Mouse (Mus musculus): ENCODE data around the gene Bcorl1. TPM values are rescaled to one million over a fixed set of nuclear protein-coding genes. Genes with fewer than 3 reads are reported as not detected.

Gene Bcorl1
- polyA plus RNA-seq, 1 experiment: 1.9 TPM

GRCm38 (mm10) chrX:48444677-48445076, 103.5 kb downstream of the Bcorl1 start:
- H3K4me3 ChIP-seq (replicated peaks): no peak overlapping the region
- no peaks in the 10 kb centered on the region for H3K36me3 ChIP-seq (ENCODE audit: control insufficient read depth)
- no peak for TF ChIP-seq TAL1 (IDR thresholded peaks at IDR 0.05; ENCODE audit: low read length)
- no peak for TF ChIP-seq GATA1 (IDR thresholded peaks at IDR 0.05; ENCODE audit: low read length)
- H3K4me1 ChIP-seq (ENCODE audit: control insufficient read depth): peaks cover 4% of the 10 kb centered on the region
- no peaks in the 10 kb centered on the region for H3K9me3 ChIP-seq (ENCODE audit: control insufficient read depth, low read length)
- no peaks in the 10 kb centered on the region; the same call in 1 of the 2 replicates for H3K27me3 ChIP-seq (ENCODE audit: control insufficient read depth)

DNA sequence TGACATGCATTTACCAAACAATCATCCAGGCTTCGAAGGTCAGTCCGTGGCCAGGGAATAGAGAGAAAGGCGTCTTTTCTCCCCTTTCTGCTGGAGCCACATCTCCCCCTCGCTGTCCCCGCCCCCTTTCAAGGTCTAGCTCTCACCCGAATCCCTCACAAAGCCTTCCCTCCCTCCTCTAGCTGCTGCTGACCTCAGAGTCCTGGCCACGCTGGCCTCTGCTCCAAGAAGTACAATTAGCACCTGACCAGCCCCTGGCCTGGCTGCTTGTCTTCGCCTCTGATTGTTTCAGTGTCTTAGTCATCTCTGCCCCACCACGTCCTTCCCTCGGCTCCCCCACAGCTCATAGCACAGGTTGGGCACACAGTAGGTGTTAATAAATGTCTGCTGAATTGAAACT, 108.5 kb downstream of the Bcorl1 start:
- peaks cover 9% of the 10 kb centered on the region for H3K9me3 ChIP-seq (ENCODE audit: control insufficient read depth, low read length)
- H3K36me3 ChIP-seq (ENCODE audit: control insufficient read depth): no peaks in the 10 kb centered on the region
- H3K4me1 ChIP-seq (ENCODE audit: control insufficient read depth): peaks cover 22% of the 10 kb centered on the region
- H3K4me3 ChIP-seq (replicated peaks): no peak overlapping the region
- H3K27me3 ChIP-seq (ENCODE audit: control insufficient read depth): peaks cover 23% of the 10 kb centered on the region
- TF ChIP-seq GATA1 (IDR thresholded peaks at IDR 0.05; ENCODE audit: low read length): no peak
- no peak for TF ChIP-seq TAL1 (IDR thresholded peaks at IDR 0.05; ENCODE audit: low read length)

DNA sequence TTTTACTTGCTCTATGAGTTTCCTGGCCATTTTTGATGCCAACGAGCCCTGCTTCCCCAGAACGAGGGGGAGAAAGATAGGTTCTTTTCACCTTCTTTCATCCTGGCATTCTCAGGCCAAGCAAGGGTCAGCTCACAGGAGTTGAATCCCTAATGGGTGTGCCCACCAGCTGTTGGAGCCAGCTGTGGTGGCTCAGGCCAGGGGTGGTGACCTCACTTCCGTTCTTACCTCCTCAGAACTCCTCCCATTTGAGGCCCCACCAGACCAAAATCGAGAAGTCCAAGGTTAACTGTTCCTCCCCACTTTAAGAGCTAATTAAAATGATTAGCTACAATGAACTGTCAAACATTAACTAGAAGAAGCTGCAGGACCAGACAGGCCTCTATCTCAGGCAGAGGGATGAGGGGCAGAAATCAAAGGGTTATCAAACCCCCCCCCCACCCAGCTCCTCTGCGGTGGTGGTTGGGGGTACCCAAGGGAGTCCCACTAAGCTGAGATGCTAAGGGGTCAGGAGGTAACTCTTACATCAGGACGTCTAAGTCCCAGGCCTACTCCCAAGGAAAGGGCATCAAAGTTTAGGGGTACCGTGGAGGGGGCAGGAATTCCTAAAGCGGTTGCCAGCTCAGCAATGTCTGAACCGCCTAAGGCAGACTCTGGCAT, 111.2 kb downstream of the Bcorl1 start:
- no peaks in the 10 kb centered on the region for H3K36me3 ChIP-seq (ENCODE audit: control insufficient read depth)
- H3K9me3 ChIP-seq (ENCODE audit: control insufficient read depth, low read length): peaks cover 9% of the 10 kb centered on the region
- peaks cover 25% of the 10 kb centered on the region for H3K4me1 ChIP-seq (ENCODE audit: control insufficient read depth)
- peaks cover 35% of the 10 kb centered on the region for H3K27me3 ChIP-seq (ENCODE audit: control insufficient read depth)
- TF ChIP-seq TAL1 (IDR thresholded peaks at IDR 0.05; ENCODE audit: low read length) (no peak), GATA1 (IDR thresholded peaks at IDR 0.05; ENCODE audit: low read length) (no peak)
- peak overlapping the region; percentile 72 for H3K4me3 ChIP-seq (replicated peaks)

DNA sequence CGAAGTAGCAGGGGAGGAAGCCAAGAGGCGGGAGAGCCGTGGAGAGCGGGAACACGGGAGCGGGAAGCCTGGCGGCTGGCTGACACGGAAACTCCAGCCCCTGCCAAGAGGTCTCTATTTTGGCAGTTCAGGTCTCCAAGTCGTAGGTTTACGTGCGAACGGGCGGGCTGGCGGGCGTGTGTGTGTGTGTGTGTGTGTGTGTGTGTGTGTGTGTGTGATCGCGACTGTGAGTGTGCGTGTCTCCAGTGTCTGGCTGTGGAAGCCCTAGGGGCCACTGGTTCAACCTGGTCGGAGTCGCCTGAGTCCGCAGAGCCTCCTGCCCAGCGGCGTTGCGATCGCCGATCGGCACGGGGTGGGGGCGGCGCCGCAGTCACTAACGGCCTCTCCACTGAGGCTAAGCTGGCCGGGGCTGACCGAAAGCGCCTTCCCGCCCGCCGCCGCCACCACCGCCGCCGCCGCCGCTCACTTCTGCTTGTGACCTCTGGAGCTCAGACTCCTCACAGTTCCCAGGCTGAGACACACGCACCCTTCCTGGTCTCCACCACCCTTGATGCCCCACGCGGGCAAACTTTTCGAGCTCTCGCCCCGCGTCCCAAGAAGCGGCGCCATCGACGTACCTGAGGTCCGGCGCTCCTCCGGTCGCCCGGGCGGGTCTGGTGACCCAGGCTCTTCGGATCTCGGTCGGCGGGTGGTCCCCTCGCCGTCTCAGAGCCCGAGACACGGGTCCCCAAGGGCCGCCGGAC, 111.9 kb downstream of the Bcorl1 start:
- Histone ChIP-seq H3K4me3 (replicated peaks) (peak overlapping the region; percentile 72), H3K27me3 (ENCODE audit: control insufficient read depth) (peaks cover 35% of the 10 kb centered on the region), H3K4me1 (ENCODE audit: control insufficient read depth) (peaks cover 25% of the 10 kb centered on the region), H3K9me3 (ENCODE audit: control insufficient read depth, low read length) (peaks cover 9% of the 10 kb centered on the region), H3K36me3 (ENCODE audit: control insufficient read depth) (no peaks in the 10 kb centered on the region)
- no peak for TF ChIP-seq TAL1 (IDR thresholded peaks at IDR 0.05; ENCODE audit: low read length)
- no peak for TF ChIP-seq GATA1 (IDR thresholded peaks at IDR 0.05; ENCODE audit: low read length)

- H3K9me3 ChIP-seq (ENCODE audit: control insufficient read depth, low read length): peaks cover 9% of the 10 kb centered on the region
- H3K4me3 ChIP-seq (replicated peaks): peak overlapping the region; percentile 72
- H3K4me1 ChIP-seq (ENCODE audit: control insufficient read depth): peaks cover 25% of the 10 kb centered on the region
- H3K36me3 ChIP-seq (ENCODE audit: control insufficient read depth): no peaks in the 10 kb centered on the region
- no peak for TF ChIP-seq GATA1 (IDR thresholded peaks at IDR 0.05; ENCODE audit: low read length)
- no peak for TF ChIP-seq TAL1 (IDR thresholded peaks at IDR 0.05; ENCODE audit: low read length)
- H3K27me3 ChIP-seq (ENCODE audit: control insufficient read depth): peaks cover 35% of the 10 kb centered on the region
These were observed 112.8 kb downstream of the Bcorl1 start for GRCm38 (mm10) chrX:48453736-48454494.

DNA sequence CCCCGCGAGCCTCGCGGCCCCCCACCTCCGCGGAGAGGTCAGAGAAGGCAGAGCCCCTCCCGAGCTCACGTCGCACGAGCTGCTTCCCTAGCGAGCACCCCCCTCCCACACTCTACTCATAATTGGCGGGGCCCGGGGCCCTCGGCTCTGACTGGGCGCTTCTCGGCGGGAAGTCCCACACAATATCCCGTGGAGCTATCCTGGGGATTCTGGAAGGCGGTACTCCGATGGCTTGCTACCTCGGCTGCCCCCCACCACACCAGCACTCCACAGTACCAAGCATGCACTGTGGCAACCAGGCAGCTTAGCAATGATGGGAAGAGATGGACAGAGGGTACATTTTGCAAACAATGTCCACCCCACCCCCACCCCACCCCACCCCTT, 113.3 kb downstream of the Bcorl1 start:
- Histone ChIP-seq H3K4me1 (ENCODE audit: control insufficient read depth) (peaks cover 25% of the 10 kb centered on the region), H3K4me3 (replicated peaks) (peak overlapping the region; percentile 72), H3K27me3 (ENCODE audit: control insufficient read depth) (peaks cover 35% of the 10 kb centered on the region), H3K36me3 (ENCODE audit: control insufficient read depth) (no peaks in the 10 kb centered on the region), H3K9me3 (ENCODE audit: control insufficient read depth, low read length) (peaks cover 9% of the 10 kb centered on the region)
- TF ChIP-seq GATA1 (IDR thresholded peaks at IDR 0.05; ENCODE audit: low read length): no peak
- no peak for TF ChIP-seq TAL1 (IDR thresholded peaks at IDR 0.05; ENCODE audit: low read length)

DNA sequence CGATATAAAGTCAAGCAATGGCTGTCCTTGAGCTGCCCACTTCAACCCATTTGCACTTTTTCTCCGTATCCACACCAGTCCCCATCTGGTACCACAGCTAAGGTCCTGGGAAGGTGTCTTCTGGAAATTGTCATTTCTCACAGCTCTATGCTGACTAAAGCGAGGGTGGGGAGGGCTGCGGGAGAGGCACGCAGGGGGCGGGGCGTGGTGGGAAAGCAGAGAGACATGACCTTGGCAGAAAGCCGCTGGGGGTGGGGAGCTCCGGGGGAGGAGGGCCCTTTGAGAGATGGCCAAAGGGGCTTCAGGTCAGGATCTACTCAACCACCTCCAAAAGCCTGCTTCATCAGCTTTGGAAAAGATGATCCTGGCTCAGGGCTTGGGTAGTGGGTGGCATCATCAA, 113.9 kb downstream of the Bcorl1 start:
- peaks cover 35% of the 10 kb centered on the region for H3K27me3 ChIP-seq (ENCODE audit: control insufficient read depth)
- H3K4me1 ChIP-seq (ENCODE audit: control insufficient read depth): peaks cover 25% of the 10 kb centered on the region
- H3K4me3 ChIP-seq (replicated peaks): no peak overlapping the region
- TF ChIP-seq GATA1 (IDR thresholded peaks at IDR 0.05; ENCODE audit: low read length) (no peak), TAL1 (IDR thresholded peaks at IDR 0.05; ENCODE audit: low read length) (no peak)
- H3K9me3 ChIP-seq (ENCODE audit: control insufficient read depth, low read length): peaks cover 9% of the 10 kb centered on the region
- no peaks in the 10 kb centered on the region for H3K36me3 ChIP-seq (ENCODE audit: control insufficient read depth)

- Histone ChIP-seq H3K4me1 (ENCODE audit: control insufficient read depth) (peaks cover 22% of the 10 kb centered on the region), H3K27me3 (ENCODE audit: control insufficient read depth) (peaks cover 35% of the 10 kb centered on the region), H3K36me3 (ENCODE audit: control insufficient read depth) (no peaks in the 10 kb centered on the region), H3K9me3 (ENCODE audit: control insufficient read depth, low read length) (peaks cover 9% of the 10 kb centered on the region), H3K4me3 (replicated peaks) (no peak overlapping the region)
- TF ChIP-seq GATA1 (IDR thresholded peaks at IDR 0.05; ENCODE audit: low read length): no peak
- TF ChIP-seq TAL1 (IDR thresholded peaks at IDR 0.05; ENCODE audit: low read length): no peak
These were observed 115.8 kb downstream of the Bcorl1 start for GRCm38 (mm10) chrX:48456956-48457355.

Other genes starting within 250 kb of the Bcorl1 start
- not detected in 2 replicates for gene Xpnpep2, start 232.6 kb upstream of the Bcorl1 start, polyA plus RNA-seq (2012)
- 0.05 and 0.09 TPM in 2 replicates for gene Sash3, start 194.9 kb upstream of the Bcorl1 start, polyA plus RNA-seq (2012)
- gene Zdhhc9, start 132.5 kb upstream of the Bcorl1 start, polyA plus RNA-seq (2012): 0.29 and 0.30 TPM in 2 replicates
- gene Utp14a, start 84.5 kb upstream of the Bcorl1 start, polyA plus RNA-seq (2012): 0.34 and 0.51 TPM in 2 replicates
- gene Elf4, start 121.8 kb downstream of the Bcorl1 start, polyA plus RNA-seq (2012): 0.06 and 0.09 TPM in 2 replicates
- 0.25 and 0.31 TPM in 2 replicates for gene Aifm1, start 172.2 kb downstream of the Bcorl1 start, polyA plus RNA-seq (2012)
- gene Rab33a, start 177.9 kb downstream of the Bcorl1 start, polyA plus RNA-seq (2012): not detected in 2 replicates